Mouse (Mus musculus) limb, embryonic 14.5 days (tissue): ENCODE measurements around the gene Tmcc1. TPM values are rescaled to one million over a fixed set of nuclear protein-coding genes. Genes with fewer than 3 reads are reported as not detected.

ENCODE experiments used
- ATAC-seq: fragments of 200-750 bp; cut with Nextera tagmentation; 2 replicates; pipeline ENCODE4 v1.8.0; 2017; ENCODE audit warnings: low read depth, moderate number of reproducible peaks, moderate TSS enrichment; ENCODE audit not compliant: low FRiP score
- DNase-seq: peaks from one replicate; pipeline ENCODE4 v3.0.0-alpha.2; 2015; ENCODE audit warnings: low spot score
- H3K27ac ChIP-seq: fragments of 300-500 bp; sonication (generic); replicated peaks from 2 replicates; pipeline ENCODE4 v1.5.1; 2014; ENCODE audit warnings: low read depth, mild to moderate bottlenecking, low read length, moderate library complexity, mixed read lengths
- H3K27me3 ChIP-seq: fragments of 300-500 bp; sonication (generic); 2 replicates; pipeline ENCODE4 v1.6.1; 2014; ENCODE audit warnings: low read length, mixed read lengths; ENCODE audit not compliant: control insufficient read depth, insufficient read depth
- H3K36me3 ChIP-seq: fragments of 300-500 bp; sonication (generic); 2 replicates; pipeline ENCODE4 v1.6.1; 2014; ENCODE audit warnings: mild to moderate bottlenecking, low read length, moderate library complexity, mixed read lengths; ENCODE audit not compliant: control insufficient read depth, insufficient read depth
- H3K4me1 ChIP-seq: fragments of 300-500 bp; sonication (generic); 2 replicates; pipeline ENCODE4 v1.6.1; 2014; ENCODE audit warnings: antibody characterized with exemption, low read length, mixed read lengths; ENCODE audit not compliant: control insufficient read depth, insufficient read depth
- H3K4me2 ChIP-seq: fragments of 300-500 bp; sonication (generic); replicated peaks from 2 replicates; pipeline ENCODE4 v1.6.1; 2014; ENCODE audit warnings: low read depth, mild to moderate bottlenecking, low read length, moderate library complexity; ENCODE audit not compliant: severe bottlenecking
- H3K4me3 ChIP-seq: fragments of 300-500 bp; sonication (generic); replicated peaks from 2 replicates; pipeline ENCODE4 v1.5.1; 2014; ENCODE audit warnings: low read length
- H3K9ac ChIP-seq: fragments of 300-500 bp; sonication (generic); 2 replicates; pipeline ENCODE4 v1.6.1; 2014; ENCODE audit warnings: mild to moderate bottlenecking, low read depth, low read length, moderate library complexity; ENCODE audit not compliant: severe bottlenecking
- H3K9me3 ChIP-seq: fragments of 300-500 bp; sonication (generic); 2 replicates; pipeline ENCODE4 v1.6.1; 2016; ENCODE audit warnings: low read length; ENCODE audit not compliant: control insufficient read depth
- POLR2A ChIP-seq: fragments of 200-500 bp; IDR thresholded peaks from 2 replicates; pipeline ENCODE4 v1.8.0; 2012; ENCODE audit warnings: inconsistent platforms, mild to moderate bottlenecking, moderate library complexity, borderline replicate concordance; ENCODE audit not compliant: insufficient read depth, insufficient read length; ENCODE audit errors: extremely low read depth
- WGBS: fragments of 180-500 bp; shearing (Covaris S2); extraction: QIAGEN DNeasy Blood & Tissue Kit; methylation state at CpG from one replicate; pipeline ENCODE4 v1.1.7; 2014; 5-methylcytosine and 5-hydroxymethylcytosine counted together
- polyA plus RNA-seq, 2 experiments: library from polyadenylated mRNA; depleted of rRNA in 1 of 2; stranded (reverse) in 1 of 2; unstranded in 1 of 2; fragments of >200 nt; fragmentation: Nextera tagmentation in 1 of 2; extraction: Ambion mirVana in 1 of 2; gene quantifications; 2 replicates each; pipeline versions ENCODE4 v1.2.1 to v1.2.3; 2012 to 2014

The Tmcc1 gene
- polyA plus RNA-seq, 2 experiments: 11.1 to 23.4 TPM

GRCm38 (mm10) chr6:115995531-115995941 is 197.8 kb downstream of the Tmcc1 start:
- ATAC-seq (no peak), DNase-seq (no peak)
- H3K36me3 ChIP-seq: no peaks in the 10 kb centered on the region
- no peaks in the 10 kb centered on the region for H3K9me3 ChIP-seq
- 62% methylated on average over 4 of the region's 4 CpGs for WGBS
- H3K4me3 ChIP-seq: peak overlapping the region; percentile 60; the same call in 1 of the 2 replicates
- peaks cover 30% of the 10 kb centered on the region for H3K27me3 ChIP-seq
- H3K4me1 ChIP-seq: peaks cover 28% of the 10 kb centered on the region
- H3K4me2 ChIP-seq: peak overlapping the region; percentile 90
- no peak overlapping the region for H3K9ac ChIP-seq
- no peak overlapping the region; the same call in 1 of the 2 replicates for H3K27ac ChIP-seq
- TF ChIP-seq POLR2A: no peak

GRCm38 (mm10) chr6:115994877-115995520 is 198.3 kb downstream of the Tmcc1 start, which contains the start of gene Plxnd1:
Plxnd1 (minus strand) TSS chr6:115995005.
- DNase-seq (peak; percentile 83), ATAC-seq (peak; percentile 85)
- H3K9me3 ChIP-seq: no peaks in the 10 kb centered on the region
- peaks cover 30% of the 10 kb centered on the region for H3K27me3 ChIP-seq
- 1% methylated on average over 26 of the region's 51 CpGs for WGBS
- peaks cover 28% of the 10 kb centered on the region for H3K4me1 ChIP-seq
- peak within 1 kb of the TSS; percentile 55 for H3K27ac ChIP-seq
- H3K9ac ChIP-seq: peak within 1 kb of the TSS; percentile 61
- H3K4me2 ChIP-seq: peak within 1 kb of the TSS; percentile 90
- peak within 1 kb of the TSS; percentile 60 for H3K4me3 ChIP-seq
- TF ChIP-seq POLR2A: no peak
- H3K36me3 ChIP-seq: no peaks in the 10 kb centered on the region

- no peaks in the 10 kb centered on the region for H3K36me3 ChIP-seq
- peak overlapping the region; percentile 55 for H3K27ac ChIP-seq
- H3K27me3 ChIP-seq: peaks cover 30% of the 10 kb centered on the region
- ATAC-seq (no peak; the same call in 1 of the 2 replicates), DNase-seq (no peak)
- WGBS: 6% methylated on average over 79 of the region's 93 CpGs
- TF ChIP-seq POLR2A: no peak
- H3K9me3 ChIP-seq: no peaks in the 10 kb centered on the region
- peaks cover 28% of the 10 kb centered on the region for H3K4me1 ChIP-seq
- peak overlapping the region; percentile 90 for H3K4me2 ChIP-seq
- peak overlapping the region; percentile 60 for H3K4me3 ChIP-seq
- H3K9ac ChIP-seq: peak overlapping the region; percentile 61
Observed at GRCm38 (mm10) chr6:115994146-115994876, 199.0 kb downstream of the Tmcc1 start.

GRCm38 (mm10) chr6:115993463-115994145 is 199.7 kb downstream of the Tmcc1 start:
- Histone ChIP-seq H3K4me1 (peaks cover 28% of the 10 kb centered on the region), H3K9me3 (no peaks in the 10 kb centered on the region), H3K4me2 (peak overlapping the region; percentile 90), H3K36me3 (no peaks in the 10 kb centered on the region), H3K4me3 (peak overlapping the region; percentile 60), H3K27me3 (peaks cover 30% of the 10 kb centered on the region), H3K27ac (0 out of 2 replicates have a peak overlapping the region, but pooled peaks have one; percentile 55), H3K9ac (peak overlapping the region; percentile 61)
- ATAC-seq: no peak
- no peak for DNase-seq
- 4% methylated on average over 55 of the region's 86 CpGs for WGBS
- TF ChIP-seq POLR2A: no peak

- Histone ChIP-seq H3K4me1 (peaks cover 25% of the 10 kb centered on the region), H3K9me3 (no peaks in the 10 kb centered on the region), H3K4me3 (peak overlapping the region; percentile 60), H3K4me2 (peak overlapping the region; percentile 90), H3K27ac (no peak overlapping the region), H3K36me3 (no peaks in the 10 kb centered on the region), H3K27me3 (peaks cover 30% of the 10 kb centered on the region), H3K9ac (peak overlapping the region; percentile 61; the same call in 1 of the 2 replicates)
- 41% methylated on average over 6 of the region's 6 CpGs for WGBS
- no peak for DNase-seq
- TF ChIP-seq POLR2A: no peak
- ATAC-seq: no peak
Observed at GRCm38 (mm10) chr6:115992981-115993380, 200.3 kb downstream of the Tmcc1 start.
